Mouse (Mus musculus) forebrain, embryonic 11.5 days (tissue): ENCODE measurements around the gene Gapvd1. TPM values are rescaled to one million over a fixed set of nuclear protein-coding genes. Genes with fewer than 3 reads are reported as not detected.

ENCODE experiments used
- ATAC-seq: fragments of 200-750 bp; cut with Nextera tagmentation; replicated peaks from 2 replicates; pipeline ENCODE4 v1.8.0; 2017; ENCODE audit warnings: moderate TSS enrichment; ENCODE audit not compliant: low FRiP score
- DNase-seq: peaks from one replicate; pipeline ENCODE4 v3.0.0-alpha.2; 2017; ENCODE audit warnings: low spot score
- H3K27ac ChIP-seq: fragments of 300-500 bp; sonication (generic); 2 replicates; pipeline ENCODE4 v1.5.1; 2014; ENCODE audit warnings: low read depth, low read length
- H3K27me3 ChIP-seq: fragments of 300-500 bp; sonication (generic); 2 replicates; pipeline ENCODE4 v1.6.1; 2014; ENCODE audit warnings: mild to moderate bottlenecking, low read length, mixed read lengths; ENCODE audit not compliant: control insufficient read depth, insufficient read depth
- H3K36me3 ChIP-seq: fragments of 300-500 bp; sonication (generic); 2 replicates; pipeline ENCODE4 v1.6.1; 2014; ENCODE audit warnings: mild to moderate bottlenecking, low read length, moderate library complexity, mixed read lengths; ENCODE audit not compliant: control insufficient read depth, insufficient read depth
- H3K4me1 ChIP-seq: fragments of 300-500 bp; sonication (generic); replicated peaks from 2 replicates; pipeline ENCODE4 v1.6.1; 2014; ENCODE audit warnings: low read length, mixed read lengths; ENCODE audit not compliant: control insufficient read depth, insufficient read depth
- H3K4me2 ChIP-seq: fragments of 300-500 bp; sonication (generic); 2 replicates; pipeline ENCODE4 v1.6.1; 2014; ENCODE audit warnings: low read depth, mild to moderate bottlenecking, low read length, moderate library complexity, mixed read lengths; ENCODE audit not compliant: severe bottlenecking
- H3K4me3 ChIP-seq: fragments of 300-500 bp; sonication (generic); 2 replicates; pipeline ENCODE4 v1.5.1; 2014; ENCODE audit warnings: low read depth, low read length
- H3K9ac ChIP-seq: fragments of 300-500 bp; sonication (generic); 2 replicates; pipeline ENCODE4 v1.6.1; 2014; ENCODE audit warnings: low read length
- H3K9me3 ChIP-seq: fragments of 300-500 bp; sonication (generic); 2 replicates; pipeline ENCODE4 v1.6.1; 2016; ENCODE audit warnings: low read length, mixed read lengths; ENCODE audit not compliant: control insufficient read depth
- WGBS: fragments of 180-500 bp; shearing (Covaris S2); extraction: QIAGEN DNeasy Blood & Tissue Kit; methylation state at CpG from one replicate; pipeline ENCODE4 v1.1.7; 2014; 5-methylcytosine and 5-hydroxymethylcytosine counted together
- polyA plus RNA-seq: library from polyadenylated mRNA; unstranded; fragments of >200 nt; fragmentation: Nextera tagmentation; extraction: Ambion mirVana; gene quantifications from 2 replicates; pipeline ENCODE4 v1.2.1, GENCODE M21; 2014

Gapvd1 gene
- polyA plus RNA-seq, 1 experiment from 2014 or later: 106 TPM

- Histone ChIP-seq H3K4me2 (no peak overlapping the region), H3K4me1 (no peaks in the 10 kb centered on the region), H3K9me3 (no peaks in the 10 kb centered on the region), H3K36me3 (no peaks in the 10 kb centered on the region), H3K27me3 (no peaks in the 10 kb centered on the region), H3K9ac (no peak overlapping the region), H3K27ac (no peak overlapping the region), H3K4me3 (no peak overlapping the region)
- ATAC-seq (no peak), DNase-seq (no peak)
- 92% methylated on average over 12 of the region's 12 CpGs for WGBS
These were observed 13.5 kb downstream of the Gapvd1 start for GRCm38 (mm10) chr2:34741390-34742159.

GRCm38 (mm10) chr2:34739684-34740391 is 15.2 kb downstream of the Gapvd1 start:
- no peaks in the 10 kb centered on the region for H3K27me3 ChIP-seq
- no peaks in the 10 kb centered on the region for H3K36me3 ChIP-seq
- ATAC-seq: no peak
- no peak overlapping the region for H3K4me3 ChIP-seq
- H3K9me3 ChIP-seq: no peaks in the 10 kb centered on the region
- WGBS: 79% methylated on average over 1 of the region's 1 CpGs
- H3K4me2 ChIP-seq: no peak overlapping the region
- H3K9ac ChIP-seq: no peak overlapping the region
- H3K27ac ChIP-seq: no peak overlapping the region
- H3K4me1 ChIP-seq: no peaks in the 10 kb centered on the region
- no peak for DNase-seq

- Histone ChIP-seq H3K9me3 (no peaks in the 10 kb centered on the region), H3K4me2 (no peak overlapping the region), H3K27ac (no peak overlapping the region), H3K27me3 (no peaks in the 10 kb centered on the region), H3K36me3 (no peaks in the 10 kb centered on the region), H3K4me1 (no peaks in the 10 kb centered on the region), H3K4me3 (no peak overlapping the region), H3K9ac (no peak overlapping the region)
- ATAC-seq (no peak), DNase-seq (no peak)
- 82% methylated on average over 1 of the region's 1 CpGs for WGBS
These were observed 17.1 kb downstream of the Gapvd1 start for GRCm38 (mm10) chr2:34737911-34738310.

GRCm38 (mm10) chr2:34736626-34737025 is 18.4 kb downstream of the Gapvd1 start:
- Histone ChIP-seq H3K27me3 (no peaks in the 10 kb centered on the region), H3K9ac (no peak overlapping the region), H3K27ac (no peak overlapping the region), H3K9me3 (no peaks in the 10 kb centered on the region), H3K36me3 (no peaks in the 10 kb centered on the region), H3K4me3 (no peak overlapping the region), H3K4me2 (no peak overlapping the region), H3K4me1 (no peaks in the 10 kb centered on the region)
- ATAC-seq (no peak), DNase-seq (no peak)
- WGBS: 84% methylated on average over 1 of the region's 1 CpGs

- Histone ChIP-seq H3K36me3 (peaks cover 3% of the 10 kb centered on the region; the same call in 1 of the 2 replicates), H3K4me2 (no peak overlapping the region), H3K27ac (no peak overlapping the region), H3K9ac (no peak overlapping the region), H3K4me3 (no peak overlapping the region), H3K9me3 (no peaks in the 10 kb centered on the region), H3K4me1 (no peaks in the 10 kb centered on the region), H3K27me3 (no peaks in the 10 kb centered on the region)
- no peak for DNase-seq
- no peak for ATAC-seq
- 93% methylated on average over 8 of the region's 8 CpGs for WGBS
These were observed 27.8 kb downstream of the Gapvd1 start for GRCm38 (mm10) chr2:34727045-34727728.

- Histone ChIP-seq H3K4me3 (no peak overlapping the region), H3K27ac (no peak overlapping the region), H3K9ac (no peak overlapping the region), H3K36me3 (peaks cover 3% of the 10 kb centered on the region; the same call in 1 of the 2 replicates), H3K4me1 (no peaks in the 10 kb centered on the region), H3K27me3 (no peaks in the 10 kb centered on the region), H3K9me3 (no peaks in the 10 kb centered on the region), H3K4me2 (no peak overlapping the region)
- no peak for ATAC-seq
- WGBS: 97% methylated on average over 5 of the region's 5 CpGs
- DNase-seq: no peak
These were observed 29.8 kb downstream of the Gapvd1 start for GRCm38 (mm10) chr2:34725269-34725668.

GRCm38 (mm10) chr2:34718196-34718595 is 36.8 kb downstream of the Gapvd1 start:
- 89% methylated on average over 2 of the region's 2 CpGs for WGBS
- no peak overlapping the region for H3K4me3 ChIP-seq
- ATAC-seq: no peak
- no peak overlapping the region for H3K9ac ChIP-seq
- H3K27me3 ChIP-seq: no peaks in the 10 kb centered on the region
- peaks cover 3% of the 10 kb centered on the region; the same call in 1 of the 2 replicates for H3K36me3 ChIP-seq
- H3K4me2 ChIP-seq: no peak overlapping the region
- no peak overlapping the region for H3K27ac ChIP-seq
- H3K4me1 ChIP-seq: no peaks in the 10 kb centered on the region
- DNase-seq: no peak
- H3K9me3 ChIP-seq: no peaks in the 10 kb centered on the region

- no peak for ATAC-seq
- WGBS: 93% methylated on average over 6 of the region's 6 CpGs
- H3K4me2 ChIP-seq: no peak overlapping the region
- H3K9me3 ChIP-seq: no peaks in the 10 kb centered on the region
- H3K4me1 ChIP-seq: no peaks in the 10 kb centered on the region
- no peak overlapping the region for H3K9ac ChIP-seq
- H3K4me3 ChIP-seq: no peak overlapping the region
- no peak overlapping the region for H3K27ac ChIP-seq
- peaks cover 9% of the 10 kb centered on the region; the same call in 1 of the 2 replicates for H3K36me3 ChIP-seq
- no peak for DNase-seq
- no peaks in the 10 kb centered on the region for H3K27me3 ChIP-seq
These were observed 43.1 kb downstream of the Gapvd1 start for GRCm38 (mm10) chr2:34711904-34712303.
